Mouse (Mus musculus) stomach, embryonic 16.5 days (tissue): ENCODE results near the gene Parp9. TPM values are rescaled to one million over a fixed set of nuclear protein-coding genes. Genes with fewer than 3 reads are reported as not detected.

Experiments
- ATAC-seq: fragments of 200-750 bp; cut with Nextera tagmentation; 2 replicates; pipeline ENCODE4 v1.8.0; 2017; ENCODE audit warnings: moderate number of reproducible peaks, moderate TSS enrichment; ENCODE audit not compliant: insufficient read depth, low FRiP score
- H3K27ac ChIP-seq: fragments of 300-500 bp; sonication (generic); 2 replicates; pipeline ENCODE4 v1.5.1; 2014; ENCODE audit warnings: low read length
- H3K27me3 ChIP-seq: fragments of 300-500 bp; sonication (generic); 2 replicates; pipeline ENCODE4 v1.6.1; 2014; ENCODE audit warnings: low read length, control low read depth, mixed read lengths; ENCODE audit not compliant: control insufficient read depth, insufficient read depth
- H3K36me3 ChIP-seq: fragments of 300-500 bp; sonication (generic); 2 replicates; pipeline ENCODE4 v1.6.1; 2014; ENCODE audit warnings: low read length; ENCODE audit not compliant: control insufficient read depth, insufficient read depth
- H3K4me1 ChIP-seq: fragments of 300-500 bp; sonication (generic); 2 replicates; pipeline ENCODE4 v1.6.1; 2014; ENCODE audit warnings: low read length, control low read depth, mixed read lengths; ENCODE audit not compliant: control insufficient read depth, insufficient read depth
- H3K4me2 ChIP-seq: fragments of 300-500 bp; sonication (generic); 2 replicates; pipeline ENCODE4 v1.6.1; 2014; ENCODE audit warnings: low read depth, low read length, mixed read lengths
- H3K4me3 ChIP-seq: fragments of 300-500 bp; sonication (generic); replicated peaks from 2 replicates; pipeline ENCODE4 v1.5.1; 2014; ENCODE audit warnings: mild to moderate bottlenecking, low read length
- H3K9ac ChIP-seq: fragments of 300-500 bp; sonication (generic); 2 replicates; pipeline ENCODE4 v1.6.1; 2014; ENCODE audit warnings: low read length
- H3K9me3 ChIP-seq: fragments of 300-500 bp; sonication (generic); replicated peaks from 2 replicates; pipeline ENCODE4 v1.6.1; 2016; ENCODE audit warnings: low read length, control low read depth; ENCODE audit not compliant: control insufficient read depth
- WGBS: fragments of 180-500 bp; shearing (Covaris S2); extraction: QIAGEN DNeasy Blood & Tissue Kit; methylation state at CpG from one replicate; pipeline ENCODE4 v1.1.7; 2014; 5-methylcytosine and 5-hydroxymethylcytosine counted together
- polyA plus RNA-seq: library from polyadenylated mRNA; unstranded; fragments of >200 nt; fragmentation: Nextera tagmentation; extraction: Ambion mirVana; gene quantifications from 2 replicates; pipeline ENCODE4 v1.2.1, GENCODE M21; 2015

Gene Parp9
- polyA plus RNA-seq, 1 experiment from 2014 or later = 10.9 TPM

DNA sequence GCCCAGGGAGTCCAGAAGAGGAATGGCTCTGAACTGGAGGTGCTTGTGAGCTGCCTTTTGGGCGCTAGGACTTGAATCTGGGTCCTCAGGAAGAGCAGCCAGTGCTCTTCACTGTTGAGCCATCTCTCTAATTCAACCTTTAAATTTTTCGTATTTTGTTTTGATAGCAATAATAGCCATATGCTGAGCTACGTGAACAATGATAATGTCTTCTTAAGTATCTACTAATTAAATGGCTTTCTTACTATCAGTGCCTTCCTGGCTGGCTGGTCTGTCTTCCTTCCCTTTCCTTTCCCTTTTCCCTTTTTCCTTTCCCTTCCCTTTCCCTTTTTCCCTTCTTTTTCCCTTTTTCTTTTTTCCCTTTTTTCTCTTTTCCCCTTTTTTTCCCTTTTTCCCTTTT is 70.1 kb downstream of the Parp9 start:
- H3K9ac ChIP-seq = no peak overlapping the region
- no peak for ATAC-seq
- no peak overlapping the region for H3K27ac ChIP-seq
- no peaks in the 10 kb centered on the region for H3K4me1 ChIP-seq
- H3K9me3 ChIP-seq = no peaks in the 10 kb centered on the region
- H3K4me3 ChIP-seq = no peak overlapping the region
- no peak overlapping the region for H3K4me2 ChIP-seq
- no peaks in the 10 kb centered on the region for H3K36me3 ChIP-seq
- WGBS = 92% methylated on average over 3 of the region's 3 CpGs
- H3K27me3 ChIP-seq = no peaks in the 10 kb centered on the region

DNA sequence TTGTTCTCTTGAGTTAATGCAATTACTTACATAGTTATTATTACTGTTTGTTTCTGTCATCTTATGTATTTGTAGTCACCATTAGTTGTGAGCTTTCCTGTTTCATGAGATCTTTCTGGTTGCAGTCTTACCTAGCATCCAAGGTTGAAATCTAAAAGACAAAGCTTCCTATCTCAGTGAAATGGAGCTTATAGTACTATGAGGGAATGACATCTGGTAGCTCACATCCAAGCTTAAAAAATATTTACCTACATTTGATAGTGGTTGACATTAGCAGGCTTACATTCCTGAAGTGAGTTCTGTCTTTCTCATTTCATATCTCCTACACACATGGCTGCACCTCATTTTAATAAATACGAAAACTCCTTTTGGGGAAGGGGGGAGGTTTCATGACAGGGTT is 78.1 kb downstream of the Parp9 start:
- Histone ChIP-seq H3K4me2 (no peak overlapping the region), H3K27ac (no peak overlapping the region), H3K27me3 (no peaks in the 10 kb centered on the region), H3K4me1 (no peaks in the 10 kb centered on the region), H3K9ac (no peak overlapping the region), H3K4me3 (no peak overlapping the region), H3K9me3 (no peaks in the 10 kb centered on the region), H3K36me3 (0 out of 2 replicates have a peak, but pooled peaks cover 5% of the 10 kb centered on the region)
- 98% methylated on average over 1 of the region's 1 CpGs for WGBS
- no peak for ATAC-seq

Other genes with a start within 250 kb of the Parp9 start
- gene Dirc2, start 169.1 kb upstream of the Parp9 start, polyA plus RNA-seq = 8.2 and 8.8 TPM in 2 replicates
- gene Hspbap1, start 168.1 kb upstream of the Parp9 start, polyA plus RNA-seq = 12.7 and 13.3 TPM in 2 replicates
- 1.1 and 2.2 TPM in 2 replicates for gene Parp14, start 66.9 kb upstream of the Parp9 start, polyA plus RNA-seq
- gene Dtx3l, start 681 bp downstream of the Parp9 start, polyA plus RNA-seq = 7.1 and 9.5 TPM in 2 replicates
- 38.9 and 40.0 TPM in 2 replicates for gene Kpna1, start 40.3 kb downstream of the Parp9 start, polyA plus RNA-seq
- gene Wdr5b, start 102.7 kb downstream of the Parp9 start, polyA plus RNA-seq = 7.1 and 8.0 TPM in 2 replicates
- 494 and 500 TPM in 2 replicates for gene Fam162a, start 133.1 kb downstream of the Parp9 start, polyA plus RNA-seq
- gene Ccdc58, start 133.2 kb downstream of the Parp9 start, polyA plus RNA-seq = 82.1 and 83.8 TPM in 2 replicates
- gene Csta1, start 192.8 kb downstream of the Parp9 start, polyA plus RNA-seq = 34.9 and 39.6 TPM in 2 replicates
- gene Stfa2l1, start 218.3 kb downstream of the Parp9 start, polyA plus RNA-seq = 11.7 and 17.5 TPM in 2 replicates
- 28.6 and 48.3 TPM in 2 replicates for gene Gm5483, start 245.7 kb downstream of the Parp9 start, polyA plus RNA-seq